Mouse (Mus musculus) T-cell, adult 2 months (primary cell): ENCODE data around the gene E2f1.

Source experiments
- DNase-seq: peaks from one replicate; pipeline ENCODE4 v3.0.0; 2022; ENCODE audit warnings: low spot score

Gene E2f1

GRCm38 (mm10) chr2:154551927-154552326, 17.8 kb downstream of the E2f1 start:
- no peak for DNase-seq

- DNase-seq, result no peak
These were observed 18.2 kb downstream of the E2f1 start, which contains the start of gene Actl10 for GRCm38 (mm10) chr2:154551476-154551875. Gene Actl10 (plus strand): TSS chr2:154551776.

- no peak for DNase-seq
These were observed 18.8 kb downstream of the E2f1 start for GRCm38 (mm10) chr2:154550937-154551336.

- no peak for DNase-seq
These were observed 19.9 kb downstream of the E2f1 start for GRCm38 (mm10) chr2:154549886-154550189.

- DNase-seq, result no peak
These were observed 20.4 kb downstream of the E2f1 start for GRCm38 (mm10) chr2:154549127-154549885.

GRCm38 (mm10) chr2:154548688-154549087, 21.0 kb downstream of the E2f1 start:
- DNase-seq, result no peak

- DNase-seq, result no peak
These were observed 23.0 kb downstream of the E2f1 start, which contains the start of gene 1700003F12Rik for GRCm38 (mm10) chr2:154546711-154547110. Gene 1700003F12Rik (plus strand): TSS chr2:154547085.

- no peak for DNase-seq
These were observed 25.9 kb downstream of the E2f1 start for GRCm38 (mm10) chr2:154543567-154544347.

- no peak for DNase-seq
These were observed 28.1 kb downstream of the E2f1 start for GRCm38 (mm10) chr2:154541630-154542029.

GRCm38 (mm10) chr2:154539720-154540119, 30.0 kb downstream of the E2f1 start:
- DNase-seq, result no peak

- no peak for DNase-seq
These were observed 31.0 kb downstream of the E2f1 start for GRCm38 (mm10) chr2:154538710-154539109.

GRCm38 (mm10) chr2:154538310-154538709, 31.4 kb downstream of the E2f1 start:
- no peak for DNase-seq

- no peak for DNase-seq
These were observed 34.9 kb downstream of the E2f1 start for GRCm38 (mm10) chr2:154534704-154535270.

GRCm38 (mm10) chr2:154532888-154533287, 36.8 kb downstream of the E2f1 start:
- no peak for DNase-seq

- DNase-seq, result no peak
These were observed 43.2 kb downstream of the E2f1 start for GRCm38 (mm10) chr2:154526531-154526930.

GRCm38 (mm10) chr2:154525285-154525684, 44.4 kb downstream of the E2f1 start:
- DNase-seq, result no peak

- no peak for DNase-seq
These were observed 47.4 kb downstream of the E2f1 start for GRCm38 (mm10) chr2:154522334-154522733.

- no peak for DNase-seq
These were observed 48.2 kb downstream of the E2f1 start for GRCm38 (mm10) chr2:154521449-154521848.

- no peak for DNase-seq
These were observed 52.3 kb downstream of the E2f1 start for GRCm38 (mm10) chr2:154517424-154517823.

- DNase-seq, result no peak
These were observed 52.7 kb downstream of the E2f1 start for GRCm38 (mm10) chr2:154516944-154517343.

- no peak for DNase-seq
These were observed 59.6 kb downstream of the E2f1 start for GRCm38 (mm10) chr2:154510141-154510540.
